Mouse (Mus musculus) liver, embryonic 16.5 days (tissue): ENCODE results near the gene Slc38a6. TPM values are rescaled to one million over a fixed set of nuclear protein-coding genes. Genes with fewer than 3 reads are reported as not detected.

Experiments
- ATAC-seq: fragments of 200-750 bp; cut with Nextera tagmentation; 2 replicates; pipeline ENCODE4 v1.8.0; 2017; ENCODE audit warnings: low read depth, mild to moderate bottlenecking, moderate number of reproducible peaks, moderate library complexity
- H3K27ac ChIP-seq: fragments of 300-500 bp; sonication (generic); 2 replicates; pipeline ENCODE4 v1.5.1; 2014; ENCODE audit warnings: mild to moderate bottlenecking, low read length
- H3K27me3 ChIP-seq: fragments of 300-500 bp; sonication (generic); 2 replicates; pipeline ENCODE4 v1.6.1; 2014; ENCODE audit warnings: low read depth, low read length, mixed read lengths; ENCODE audit not compliant: control insufficient read depth, insufficient read depth
- H3K36me3 ChIP-seq: fragments of 300-500 bp; sonication (generic); 2 replicates; pipeline ENCODE4 v1.6.1; 2014; ENCODE audit warnings: mild to moderate bottlenecking; ENCODE audit not compliant: control insufficient read depth, insufficient read depth
- H3K4me1 ChIP-seq: fragments of 300-500 bp; sonication (generic); 2 replicates; pipeline ENCODE4 v1.6.1; 2014; ENCODE audit warnings: low read depth, low read length, mixed read lengths; ENCODE audit not compliant: control insufficient read depth
- H3K4me2 ChIP-seq: fragments of 300-500 bp; sonication (generic); 2 replicates; pipeline ENCODE4 v1.6.1; 2014; ENCODE audit warnings: low read depth, low read length, mixed read lengths
- H3K4me3 ChIP-seq: fragments of 300-500 bp; sonication (generic); 2 replicates; pipeline ENCODE4 v1.5.1; 2014; ENCODE audit warnings: low read depth, mild to moderate bottlenecking, low read length
- H3K9ac ChIP-seq: fragments of 300-500 bp; sonication (generic); 2 replicates; pipeline ENCODE4 v1.6.1; 2014; ENCODE audit warnings: low read depth, low read length
- H3K9me3 ChIP-seq: fragments of 300-500 bp; sonication (generic); replicated peaks from 2 replicates; pipeline ENCODE4 v1.6.1; 2016; ENCODE audit warnings: low read length; ENCODE audit not compliant: control insufficient read depth
- WGBS: fragments of 180-500 bp; shearing (Covaris S2); extraction: QIAGEN DNeasy Blood & Tissue Kit; methylation state at CpG from one replicate; pipeline ENCODE4 v1.1.7; 2014; ENCODE audit not compliant: insufficient replicate concordance; 5-methylcytosine and 5-hydroxymethylcytosine counted together
- polyA plus RNA-seq: library from polyadenylated mRNA; unstranded; fragments of >200 nt; fragmentation: Nextera tagmentation; extraction: Ambion mirVana; gene quantifications from 2 replicates; pipeline ENCODE4 v1.2.1, GENCODE M21; 2015

Slc38a6 gene
- polyA plus RNA-seq, 1 experiment from 2014 or later, result 2.5 TPM

- no peak overlapping the region for H3K4me3 ChIP-seq
- H3K4me2 ChIP-seq, result no peak overlapping the region
- H3K27ac ChIP-seq, result no peak overlapping the region
- no peaks in the 10 kb centered on the region for H3K27me3 ChIP-seq
- no peaks in the 10 kb centered on the region for H3K36me3 ChIP-seq
- WGBS, result 69% methylated on average over 5 of the region's 5 CpGs
- ATAC-seq, result no peak
- no peak overlapping the region for H3K9ac ChIP-seq
- H3K9me3 ChIP-seq, result no peaks in the 10 kb centered on the region
- no peaks in the 10 kb centered on the region for H3K4me1 ChIP-seq
These were observed 70.7 kb downstream of the Slc38a6 start for GRCm38 (mm10) chr12:73357311-73357710.

- no peaks in the 10 kb centered on the region for H3K4me1 ChIP-seq
- WGBS, result 68% methylated on average over 3 of the region's 3 CpGs
- no peaks in the 10 kb centered on the region for H3K36me3 ChIP-seq
- no peak for ATAC-seq
- H3K27ac ChIP-seq, result no peak overlapping the region
- no peak overlapping the region for H3K4me2 ChIP-seq
- no peaks in the 10 kb centered on the region for H3K27me3 ChIP-seq
- no peaks in the 10 kb centered on the region for H3K9me3 ChIP-seq
- H3K4me3 ChIP-seq, result no peak overlapping the region
- no peak overlapping the region for H3K9ac ChIP-seq
These were observed 71.2 kb downstream of the Slc38a6 start for GRCm38 (mm10) chr12:73357736-73358135.

- no peak overlapping the region for H3K9ac ChIP-seq
- H3K4me2 ChIP-seq, result no peak overlapping the region
- no peak for ATAC-seq
- no peak overlapping the region for H3K4me3 ChIP-seq
- H3K27me3 ChIP-seq, result no peaks in the 10 kb centered on the region
- 74% methylated on average over 2 of the region's 2 CpGs for WGBS
- no peaks in the 10 kb centered on the region for H3K4me1 ChIP-seq
- no peaks in the 10 kb centered on the region for H3K36me3 ChIP-seq
- no peak overlapping the region for H3K27ac ChIP-seq
- no peaks in the 10 kb centered on the region for H3K9me3 ChIP-seq
These were observed 72.1 kb downstream of the Slc38a6 start for GRCm38 (mm10) chr12:73358640-73359039.

- H3K4me1 ChIP-seq, result no peaks in the 10 kb centered on the region
- no peak overlapping the region for H3K4me3 ChIP-seq
- H3K9me3 ChIP-seq, result no peaks in the 10 kb centered on the region
- H3K4me2 ChIP-seq, result no peak overlapping the region
- ATAC-seq, result no peak
- no peak overlapping the region for H3K9ac ChIP-seq
- no peaks in the 10 kb centered on the region for H3K27me3 ChIP-seq
- WGBS, result 28% methylated on average over 4 of the region's 4 CpGs
- no peak overlapping the region for H3K27ac ChIP-seq
- no peaks in the 10 kb centered on the region for H3K36me3 ChIP-seq
These were observed 72.9 kb downstream of the Slc38a6 start for GRCm38 (mm10) chr12:73359520-73359919.

GRCm38 (mm10) chr12:73361201-73361600, 74.6 kb downstream of the Slc38a6 start:
- Histone ChIP-seq H3K27me3 (no peaks in the 10 kb centered on the region), H3K4me3 (no peak overlapping the region), H3K4me2 (no peak overlapping the region), H3K4me1 (no peaks in the 10 kb centered on the region), H3K36me3 (no peaks in the 10 kb centered on the region), H3K27ac (no peak overlapping the region), H3K9me3 (no peaks in the 10 kb centered on the region), H3K9ac (no peak overlapping the region)
- WGBS, result 63% methylated on average over 11 of the region's 11 CpGs
- ATAC-seq, result no peak

GRCm38 (mm10) chr12:73363401-73363800, 76.8 kb downstream of the Slc38a6 start:
- no peak overlapping the region for H3K27ac ChIP-seq
- H3K27me3 ChIP-seq, result no peaks in the 10 kb centered on the region
- no peak for ATAC-seq
- H3K4me1 ChIP-seq, result no peaks in the 10 kb centered on the region
- no peak overlapping the region for H3K9ac ChIP-seq
- H3K36me3 ChIP-seq, result no peaks in the 10 kb centered on the region
- 50% methylated on average over 6 of the region's 6 CpGs for WGBS
- H3K4me2 ChIP-seq, result no peak overlapping the region
- H3K9me3 ChIP-seq, result no peaks in the 10 kb centered on the region
- no peak overlapping the region for H3K4me3 ChIP-seq

GRCm38 (mm10) chr12:73363956-73364355, 77.4 kb downstream of the Slc38a6 start:
- Histone ChIP-seq H3K9me3 (no peaks in the 10 kb centered on the region), H3K9ac (no peak overlapping the region), H3K36me3 (no peaks in the 10 kb centered on the region), H3K4me1 (no peaks in the 10 kb centered on the region), H3K4me3 (no peak overlapping the region), H3K27ac (no peak overlapping the region), H3K4me2 (no peak overlapping the region), H3K27me3 (no peaks in the 10 kb centered on the region)
- no peak for ATAC-seq
- WGBS, result 76% methylated on average over 3 of the region's 3 CpGs

- Histone ChIP-seq H3K4me3 (no peak overlapping the region), H3K27ac (no peak overlapping the region), H3K4me1 (no peaks in the 10 kb centered on the region), H3K36me3 (no peaks in the 10 kb centered on the region), H3K9me3 (no peaks in the 10 kb centered on the region), H3K27me3 (no peaks in the 10 kb centered on the region), H3K4me2 (no peak overlapping the region), H3K9ac (no peak overlapping the region)
- no peak for ATAC-seq
- 57% methylated on average over 7 of the region's 7 CpGs for WGBS
These were observed 80.0 kb downstream of the Slc38a6 start for GRCm38 (mm10) chr12:73366581-73366980.

- Histone ChIP-seq H3K27ac (no peak overlapping the region), H3K9ac (no peak overlapping the region), H3K4me1 (no peaks in the 10 kb centered on the region), H3K4me2 (no peak overlapping the region), H3K4me3 (no peak overlapping the region), H3K36me3 (no peaks in the 10 kb centered on the region), H3K9me3 (no peaks in the 10 kb centered on the region), H3K27me3 (no peaks in the 10 kb centered on the region)
- WGBS, result 43% methylated on average over 20 of the region's 20 CpGs
- no peak for ATAC-seq
These were observed 81.0 kb downstream of the Slc38a6 start for GRCm38 (mm10) chr12:73367460-73368079.
